Mouse (Mus musculus): Measurements from ENCODE around the gene Gsto2.

Gsto2 gene

DNA sequence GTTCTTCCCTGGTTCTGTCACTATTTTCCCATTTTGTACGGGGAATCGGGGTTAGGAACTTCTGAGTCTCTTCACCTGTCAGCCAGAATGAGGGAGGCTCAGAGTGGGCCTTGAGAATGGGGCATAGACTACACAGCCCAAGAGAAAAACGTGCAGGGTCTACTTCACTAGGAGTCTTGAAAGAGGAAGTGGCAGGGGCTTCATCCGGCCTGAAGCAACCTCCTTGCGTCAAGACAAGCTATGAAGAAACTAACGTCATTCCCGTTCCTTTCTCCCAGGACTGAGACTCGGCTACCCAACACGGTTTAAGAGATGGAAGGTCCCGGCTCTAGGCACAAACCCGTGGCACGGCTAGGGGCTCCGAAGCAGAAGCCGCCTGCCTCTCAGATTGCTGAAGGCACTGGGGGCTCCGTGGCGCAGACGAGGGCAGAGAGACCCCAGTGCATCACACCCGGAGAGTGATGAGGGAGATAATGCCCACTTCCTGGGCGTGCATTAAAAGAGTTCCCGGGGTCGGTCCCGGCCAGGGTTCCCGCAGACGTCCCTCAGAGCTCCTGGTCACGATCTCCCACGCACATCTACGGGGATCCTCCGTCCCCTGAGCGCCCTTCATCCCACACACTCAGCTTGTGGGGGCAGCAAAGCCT, 53.2 kb downstream of the Gsto2 start:
- DNase-seq (ENCODE audit: low spot score in 2 of 2) = no peak

GRCm38 (mm10) chr19:47919126-47919965, 54.0 kb downstream of the Gsto2 start, which contains the start of the genes Cfap43 and Itprip:
TSS of gene Cfap43 (minus strand) at chr19:47919287.
TSS of gene Itprip (minus strand) at chr19:47919299.
- DNase-seq (ENCODE audit: low spot score in 2 of 2) = peak in 1 of 2 experiments; percentile 66

DNA sequence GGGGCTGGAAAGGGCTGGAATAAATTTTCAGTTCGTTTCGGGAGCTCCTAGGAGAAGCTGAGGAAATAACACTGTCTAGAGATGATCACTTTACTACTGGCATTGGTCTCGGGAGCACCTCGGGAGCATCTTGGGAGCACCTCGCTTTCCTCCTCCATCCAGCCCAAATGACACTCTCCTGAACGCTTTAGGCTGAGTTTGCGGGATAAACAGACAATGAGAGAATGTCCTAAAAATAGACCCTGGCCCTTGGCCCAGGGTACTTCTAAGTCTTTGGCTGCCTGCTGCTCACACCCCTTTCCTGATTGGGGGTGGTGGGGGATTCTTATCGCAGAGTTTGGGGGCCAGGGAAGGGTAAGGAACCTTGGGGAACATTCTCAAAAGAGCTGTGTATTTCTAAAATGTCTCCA, 54.6 kb downstream of the Gsto2 start:
- DNase-seq (ENCODE audit: low spot score in 2 of 2) = no peak

DNA sequence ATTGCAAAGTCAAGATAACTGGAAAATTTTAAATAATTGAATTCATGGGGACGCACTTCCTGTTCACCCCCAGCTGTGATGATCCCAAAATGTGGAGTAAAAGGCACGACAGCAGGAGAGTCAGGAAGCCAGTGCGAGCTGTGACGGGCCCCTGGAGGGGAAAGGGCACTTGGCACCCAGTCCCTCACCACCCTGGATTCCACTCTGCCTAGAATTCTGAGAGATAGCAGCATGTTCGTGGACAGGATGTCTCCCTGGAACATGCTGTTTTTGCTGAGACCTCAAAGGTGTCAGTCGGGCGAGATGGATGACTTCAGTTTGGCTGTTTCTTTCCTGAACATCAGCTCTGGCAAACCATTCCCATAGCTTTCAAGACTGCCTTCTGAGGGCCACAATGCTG, 60.5 kb downstream of the Gsto2 start:
- DNase-seq (ENCODE audit: low spot score in 2 of 2) = no peak

GRCm38 (mm10) chr19:47927032-47927431, 61.7 kb downstream of the Gsto2 start:
- no peak for DNase-seq (ENCODE audit: low spot score in 2 of 2)

DNA sequence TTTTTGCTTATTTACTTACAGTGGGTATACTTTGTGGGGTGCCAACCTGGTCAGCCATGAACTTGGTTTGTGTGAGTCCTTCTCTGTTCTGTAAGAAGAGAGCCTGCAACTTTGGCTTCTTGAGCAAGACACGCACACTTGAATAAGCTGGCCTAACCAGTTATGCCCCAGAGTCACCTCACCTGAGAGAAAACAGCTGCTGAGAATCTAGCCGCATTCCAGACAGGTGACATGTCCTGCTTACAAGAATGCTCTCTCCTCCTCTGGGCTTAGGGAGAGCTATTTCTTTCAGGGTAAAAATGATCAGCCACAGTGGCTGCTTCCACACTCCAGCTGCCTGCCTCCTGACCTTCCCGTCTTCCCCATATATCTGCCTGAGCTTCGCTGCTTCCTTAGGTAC, 63.7 kb downstream of the Gsto2 start:
- DNase-seq (ENCODE audit: low spot score in 2 of 2) = no peak

GRCm38 (mm10) chr19:47931982-47932638, 66.8 kb downstream of the Gsto2 start:
- no peak for DNase-seq (ENCODE audit: low spot score in 2 of 2)

- DNase-seq (ENCODE audit: low spot score in 2 of 2) = no peak
These were observed 68.8 kb downstream of the Gsto2 start for GRCm38 (mm10) chr19:47934146-47934545.

- DNase-seq (ENCODE audit: low spot score in 2 of 2) = no peak
These were observed 69.4 kb downstream of the Gsto2 start for GRCm38 (mm10) chr19:47934636-47935238.

GRCm38 (mm10) chr19:47935530-47935929, 70.2 kb downstream of the Gsto2 start:
- DNase-seq (ENCODE audit: low spot score in 2 of 2) = no peak

Data from left cerebral cortex, adult 9 months (tissue).